Mouse (Mus musculus) layer of hippocampus, adult 9-10 months (tissue): ENCODE results near the gene Plekhh2.

Experiments used
- DNase-seq: peaks from one replicate; pipeline ENCODE4 v3.0.0; 2022; ENCODE audit warnings: low spot score

The Plekhh2 gene

DNA sequence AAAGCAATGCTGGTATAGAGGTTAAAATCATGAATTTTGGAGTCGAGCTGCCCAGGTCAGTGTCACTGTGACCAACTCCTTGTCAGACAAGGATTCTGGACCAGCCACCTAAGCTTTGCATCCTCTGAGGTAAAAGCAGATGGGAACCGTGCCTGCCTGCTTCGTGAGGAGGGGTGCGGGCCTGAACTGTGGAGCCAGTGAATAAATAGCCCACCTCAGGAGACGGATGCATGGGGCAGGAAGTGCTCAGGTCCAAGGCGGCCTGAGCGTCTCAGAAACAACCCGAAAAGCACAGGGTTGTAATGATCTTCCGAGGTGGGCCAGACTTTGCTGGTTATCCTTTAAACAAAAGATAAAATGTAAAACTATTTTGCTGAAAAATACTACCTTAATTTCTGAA lies 133.4 kb downstream of the Plekhh2 start:
- DNase-seq, result no peak

DNA sequence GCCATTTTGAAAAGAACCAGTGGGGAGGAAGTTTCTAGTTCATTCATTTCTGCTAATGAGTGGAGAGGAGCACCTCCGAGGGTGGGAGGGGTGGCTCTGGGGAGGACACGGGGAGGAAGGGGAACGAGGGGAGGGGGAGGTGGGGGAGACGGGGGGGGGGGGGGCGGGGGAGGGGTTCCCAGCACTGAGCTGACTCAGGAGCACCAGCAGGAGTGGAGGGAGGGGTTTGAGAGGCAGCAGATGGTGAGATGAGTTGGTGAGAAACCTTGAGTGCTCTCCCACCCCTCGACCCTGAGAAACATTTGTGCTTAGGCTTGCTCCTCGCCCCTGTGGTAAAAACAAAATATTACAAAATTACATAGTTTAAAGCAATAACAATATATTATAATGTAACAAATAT lies 134.2 kb downstream of the Plekhh2 start:
- no peak for DNase-seq

DNA sequence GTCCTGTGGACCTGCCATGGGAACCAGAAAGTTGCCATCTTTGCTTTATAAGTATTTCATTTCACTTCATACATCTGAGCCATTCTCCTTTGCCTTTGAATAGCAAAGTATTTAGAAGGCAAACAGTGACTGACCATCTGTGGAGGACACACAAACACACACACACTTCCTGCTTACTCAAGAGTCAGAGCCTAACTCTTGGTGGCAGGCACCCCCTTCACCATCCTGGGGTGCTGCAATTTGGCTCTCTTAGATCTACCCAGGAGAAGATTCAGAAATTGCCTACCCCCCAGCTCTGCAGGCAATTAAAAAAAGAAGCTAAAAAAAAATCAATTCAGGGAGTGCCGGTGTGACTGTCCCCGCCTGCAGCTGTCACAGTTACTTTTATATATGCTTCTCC lies 134.8 kb downstream of the Plekhh2 start:
- no peak for DNase-seq

- no peak for DNase-seq
Measured at GRCm38 (mm10) chr17:84647630-84648029, 135.9 kb downstream of the Plekhh2 start.

- no peak for DNase-seq
Measured at GRCm38 (mm10) chr17:84650302-84651017, 138.8 kb downstream of the Plekhh2 start.

DNA sequence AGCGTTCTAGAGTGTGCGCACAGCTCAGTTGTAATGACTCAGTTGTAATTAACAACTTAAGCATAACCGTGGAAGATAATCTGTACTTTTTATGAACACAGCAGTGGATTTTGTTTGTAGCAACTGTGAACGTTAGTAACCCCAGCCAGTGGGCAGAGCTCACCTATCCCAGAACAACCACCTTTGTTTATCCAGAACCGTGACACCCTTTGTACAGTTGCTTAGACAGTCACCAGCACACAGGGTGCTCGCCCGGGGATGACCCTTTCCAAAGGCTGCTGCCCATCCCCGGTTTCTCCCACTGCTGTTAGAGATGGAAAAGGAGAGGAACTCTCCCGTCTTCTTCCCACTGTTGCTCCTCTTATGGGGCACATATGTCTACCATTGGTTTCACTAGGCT lies 141.8 kb downstream of the Plekhh2 start:
- DNase-seq, result no peak

- no peak for DNase-seq
Measured at GRCm38 (mm10) chr17:84656205-84656604, 144.5 kb downstream of the Plekhh2 start.

DNA sequence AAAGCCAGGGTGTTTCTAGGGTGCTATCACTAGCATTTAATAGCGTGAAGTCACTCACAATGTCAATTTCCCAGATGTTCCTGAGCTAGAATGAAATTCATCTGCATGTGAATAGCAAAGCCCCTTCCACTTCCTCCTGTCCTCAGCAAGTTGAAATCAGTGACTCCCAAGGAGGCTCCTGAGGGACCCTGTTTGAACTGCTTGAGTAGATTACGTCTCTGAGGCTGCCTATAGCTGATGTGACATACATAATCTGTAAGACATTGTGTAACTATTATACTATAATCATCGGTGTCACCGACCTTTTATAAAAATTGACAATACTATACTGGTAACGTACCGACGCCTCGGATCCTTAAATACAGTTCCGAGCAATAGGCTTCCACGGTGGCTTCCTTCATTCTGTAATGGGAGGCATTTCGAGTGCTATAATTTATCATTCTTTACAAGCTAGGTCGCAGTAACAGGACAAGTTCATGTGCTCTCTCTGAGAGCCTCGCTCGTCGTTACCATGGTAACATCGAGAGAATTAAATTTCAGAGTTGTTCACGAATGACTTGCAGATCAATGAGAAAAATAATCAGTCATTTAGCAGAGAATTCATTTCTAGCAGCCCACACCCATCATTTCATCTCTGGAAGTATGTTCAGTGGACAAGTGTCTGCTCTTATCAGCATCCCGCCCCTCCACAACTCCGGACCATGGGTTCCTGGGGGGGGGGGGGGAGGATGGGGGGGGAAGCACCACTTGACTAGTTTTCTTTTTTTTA lies 145.1 kb downstream of the Plekhh2 start:
- DNase-seq, result no peak

DNA sequence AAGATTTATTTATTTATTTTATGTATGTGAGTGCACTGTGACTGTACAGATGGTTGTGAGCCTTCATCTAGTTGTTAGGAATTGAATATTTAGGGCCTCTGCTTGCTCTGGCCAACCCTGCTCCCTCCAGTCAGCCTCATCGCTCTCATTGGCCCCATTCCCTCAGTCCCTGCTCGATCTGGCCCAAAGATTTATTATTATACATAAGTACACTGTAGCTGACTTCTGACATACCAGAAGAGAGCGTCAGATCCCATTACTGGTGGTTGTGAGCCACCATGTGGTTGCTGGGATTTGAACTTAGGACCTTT lies 145.7 kb downstream of the Plekhh2 start:
- DNase-seq, result no peak

- DNase-seq, result no peak
Measured at GRCm38 (mm10) chr17:84657782-84658181, 146.1 kb downstream of the Plekhh2 start.

DNA sequence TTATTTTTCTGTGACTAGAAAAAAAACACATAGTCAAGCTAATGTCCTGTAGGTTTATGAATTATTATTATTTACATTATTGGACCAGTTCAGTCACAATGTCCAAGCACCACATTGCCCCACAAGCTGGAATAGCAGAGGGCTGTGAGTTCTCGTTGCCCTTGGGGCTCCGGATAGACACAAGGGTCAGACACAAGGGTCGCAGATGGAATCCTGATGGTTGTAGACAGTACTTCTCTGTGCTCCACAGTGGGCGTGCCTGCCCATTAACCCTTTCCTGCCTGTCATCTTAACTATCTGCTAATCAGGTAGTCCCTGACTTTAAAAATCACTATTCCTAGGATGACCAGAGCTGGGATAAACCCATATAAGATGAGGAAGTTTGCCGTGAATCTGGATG lies 146.5 kb downstream of the Plekhh2 start:
- no peak for DNase-seq

DNA sequence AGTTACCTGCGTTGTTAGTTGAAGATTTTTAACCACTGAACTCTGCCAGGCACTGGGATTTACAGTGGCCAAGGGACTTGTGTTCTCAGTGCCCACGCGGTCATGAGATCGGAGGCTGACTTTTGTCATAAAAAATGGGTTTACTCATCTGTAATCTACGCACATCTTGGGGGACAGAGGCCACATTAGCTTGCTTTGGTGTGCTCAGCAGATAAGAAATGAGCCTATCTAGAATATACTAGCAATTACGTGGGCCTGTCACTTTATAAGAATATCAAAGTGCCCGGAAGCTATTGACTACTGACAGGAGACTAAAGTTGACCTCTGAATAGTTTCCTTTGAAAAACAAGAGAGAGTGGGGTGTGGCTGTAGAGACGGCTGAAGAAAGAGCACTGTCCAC lies 147.3 kb downstream of the Plekhh2 start:
- no peak for DNase-seq

DNA sequence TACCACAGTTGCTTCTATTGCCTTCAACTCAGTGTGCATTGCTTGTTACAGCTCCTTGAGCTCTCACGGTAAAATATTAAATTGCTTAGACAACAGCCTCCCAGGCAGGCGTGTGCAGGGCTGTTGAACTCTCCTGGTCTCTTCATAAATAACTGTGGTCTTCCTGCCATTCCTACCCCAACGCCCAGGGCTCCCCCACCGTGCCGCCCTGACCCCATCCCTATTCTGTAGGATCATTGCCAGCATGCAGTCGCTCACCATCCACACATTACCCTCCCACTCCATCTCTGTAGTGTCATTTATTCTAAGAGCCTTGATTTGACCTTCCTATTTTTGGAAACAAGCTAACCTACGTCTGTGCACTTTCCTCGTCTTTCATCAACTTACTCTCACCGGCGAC lies 153.4 kb downstream of the Plekhh2 start:
- DNase-seq, result no peak

GRCm38 (mm10) chr17:84665691-84666090 lies 154.0 kb downstream of the Plekhh2 start:
- no peak for DNase-seq

DNA sequence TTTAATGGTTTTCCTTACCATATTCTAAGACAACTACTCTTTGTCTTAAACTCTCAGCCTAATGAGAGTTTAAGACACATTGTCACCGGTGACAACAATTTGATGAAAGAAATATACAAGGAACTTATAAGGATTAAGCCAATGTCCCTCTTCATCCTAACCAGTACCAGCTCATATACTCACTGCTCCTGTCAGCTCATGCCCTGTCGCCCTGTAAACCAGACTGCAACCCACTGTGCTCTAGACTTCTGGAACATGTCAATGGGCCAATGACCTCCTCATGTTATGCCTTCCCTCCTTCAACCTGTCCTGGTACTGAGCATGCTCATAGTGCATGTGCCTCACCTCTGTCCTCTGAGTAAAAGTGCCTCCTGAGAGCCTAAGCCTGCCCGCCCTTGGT lies 156.2 kb downstream of the Plekhh2 start:
- DNase-seq, result no peak
